In the genomic region with DNA sequence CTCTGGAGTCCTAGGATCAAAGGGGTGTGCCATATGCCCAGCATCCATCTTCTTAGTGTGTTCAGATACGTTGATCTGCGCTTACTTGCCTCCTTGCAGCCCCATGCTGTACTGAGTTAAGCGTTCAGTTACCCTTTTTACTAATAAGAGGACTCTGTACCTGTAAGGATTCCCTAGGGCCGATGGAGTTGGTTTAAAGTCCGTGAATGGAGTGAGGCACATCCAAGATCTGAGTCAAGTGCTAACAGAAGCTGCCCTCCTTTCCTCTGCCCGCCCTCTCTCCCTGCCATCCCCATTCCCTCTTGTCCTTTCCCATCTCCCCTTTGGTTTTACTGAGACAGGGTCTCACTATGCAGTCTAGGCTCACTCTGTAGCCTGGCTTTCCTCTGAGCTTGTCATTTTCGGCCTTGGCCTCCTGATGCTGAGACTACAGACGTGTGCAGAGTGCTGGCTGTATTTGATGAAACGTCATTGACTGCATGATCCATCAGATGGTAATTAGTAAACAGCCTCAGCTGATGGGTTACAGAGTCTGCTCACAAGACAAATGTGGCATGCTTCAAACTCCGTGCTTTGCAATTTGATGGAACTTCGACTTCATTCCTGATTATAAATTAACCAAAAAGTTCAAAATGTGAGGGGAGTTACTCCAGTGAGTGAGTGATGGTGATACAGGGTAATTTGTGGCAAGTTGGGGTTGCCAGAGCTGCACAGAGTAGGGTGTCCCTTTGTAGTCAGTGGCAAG, we compare ENCODE assay signal across 21 mouse cellular contexts. TPM values are rescaled to one million over a fixed set of nuclear protein-coding genes. Genes with fewer than 3 reads are reported as not detected.
A peak's percentile ranks its signal among the peaks of the same experiment; 100 is the strongest.
DNase-seq lines count a peak whose midpoint lies in the region; ATAC-seq lines count a peak whose summit lies in the region.
"Had no signal": no experiment of that assay in that cellular context is flagged by ENCODE, and none has a peak within 500 bp of the region (broad histone marks: within the 10 kb centered on the region; RNA-seq: fewer than 3 reads in every experiment).

No protein-coding gene starts in this region.

- H3K36me3 ChIP-seq in midbrain, embryonic 11.5 days (ENCODE audit: control insufficient read depth, insufficient read depth, low read length) = no peaks in the 10 kb centered on the region
- H3K36me3 ChIP-seq in midbrain, embryonic 16.5 days (ENCODE audit: control insufficient read depth, insufficient read depth, low read length) = no peaks in the 10 kb centered on the region
- H3K36me3 ChIP-seq: G1E; heart, embryonic 10.5 days; hindbrain, embryonic 13.5 days had no signal

- intact Hi-C loops in heart, postnatal 25 days (cut with DNase I) = no loop called here

- DNase-seq in heart, adult 11 months = peak; percentile 55
- no peak for DNase-seq in heart, postnatal 25 days (ENCODE audit: low spot score)
- peak; percentile 75 for DNase-seq in midbrain, embryonic 11.5 days (ENCODE audit: low spot score, missing footprints)
- peak; percentile 57 for DNase-seq in kidney, postnatal 14 days
- no peak for DNase-seq in cerebellum, adult 9-11 months
- DNase-seq in adrenal gland, postnatal 4 days (ENCODE audit: low spot score in 2 of 2) = no peak
- DNase-seq: adrenal gland, adult 8-10 months; adrenal gland, postnatal 36 days; B cell, adult 2 months; cerebellum, adult 11 months; cerebellum, adult 8-10 months; cerebellum, postnatal 36 days; gastrocnemius, postnatal 36 days; heart, adult 18-20 months; heart, postnatal 10 days had no signal

- H3K4me1 ChIP-seq in midbrain, embryonic 11.5 days (ENCODE audit: control insufficient read depth, insufficient read depth, low read length) = no peaks in the 10 kb centered on the region
- peaks cover 3% of the 10 kb centered on the region; the same call in 1 of the 2 replicates for H3K4me1 ChIP-seq in midbrain, embryonic 16.5 days (ENCODE audit: control insufficient read depth, insufficient read depth, low read length)
- H3K4me1 ChIP-seq: heart, embryonic 10.5 days had no signal

- ATAC-seq in midbrain, embryonic 11.5 days (ENCODE audit: low FRiP score) = no peak
- ATAC-seq in midbrain, embryonic 16.5 days = no peak
- ATAC-seq: CD4-positive, CD25-positive, alpha-beta regulatory T cell, adult 4 months; forebrain, embryonic 13.5 days had no signal

- no peak overlapping the region for H3K4me3 ChIP-seq in midbrain, embryonic 11.5 days (ENCODE audit: low read depth, low read length)
- H3K4me3 ChIP-seq in midbrain, embryonic 16.5 days (ENCODE audit: low read depth, low read length) = no peak overlapping the region
- H3K4me3 ChIP-seq: forebrain, embryonic 13.5 days; heart, embryonic 10.5 days; hindbrain, embryonic 13.5 days had no signal

- no peaks in the 10 kb centered on the region for H3K9me3 ChIP-seq in midbrain, embryonic 11.5 days (ENCODE audit: control insufficient read depth, low read length)
- H3K9me3 ChIP-seq in midbrain, embryonic 16.5 days (replicated peaks; ENCODE audit: control insufficient read depth, low read length, poor library complexity, severe bottlenecking) = no peaks in the 10 kb centered on the region; the same call in 1 of the 2 replicates
- H3K9me3 ChIP-seq: forebrain, embryonic 13.5 days; G1E; heart, embryonic 10.5 days; hindbrain, embryonic 13.5 days had no signal

- H3K27me3 ChIP-seq in midbrain, embryonic 11.5 days (ENCODE audit: control insufficient read depth, insufficient read depth, low read length) = no peaks in the 10 kb centered on the region
- H3K27me3 ChIP-seq in midbrain, embryonic 16.5 days (ENCODE audit: control insufficient read depth, insufficient read depth, low read depth, low read length) = no peaks in the 10 kb centered on the region
- H3K27me3 ChIP-seq: forebrain, embryonic 13.5 days had no signal

- 80% methylated on average over 11 of the region's 11 CpGs for WGBS in midbrain, embryonic 11.5 days
- WGBS in midbrain, embryonic 16.5 days = 77% methylated on average over 11 of the region's 11 CpGs

- no peak overlapping the region for H3K27ac ChIP-seq in midbrain, embryonic 11.5 days (ENCODE audit: low read depth, low read length)
- H3K27ac ChIP-seq in midbrain, embryonic 16.5 days (ENCODE audit: low read length) = no peak overlapping the region
- H3K27ac ChIP-seq: forebrain, embryonic 13.5 days; heart, embryonic 10.5 days; hindbrain, embryonic 13.5 days had no signal

- H3K4me2 ChIP-seq in midbrain, embryonic 11.5 days = no peak overlapping the region
- H3K4me2 ChIP-seq in midbrain, embryonic 16.5 days (ENCODE audit: low read length) = no peak overlapping the region
- H3K4me2 ChIP-seq: forebrain, embryonic 13.5 days; hindbrain, embryonic 13.5 days had no signal

- no peak overlapping the region for H3K9ac ChIP-seq in midbrain, embryonic 11.5 days (ENCODE audit: low read length)
- no peak overlapping the region for H3K9ac ChIP-seq in midbrain, embryonic 16.5 days (ENCODE audit: low read depth, low read length)
- H3K9ac ChIP-seq: forebrain, embryonic 13.5 days; hindbrain, embryonic 13.5 days had no signal

RNA-seq across cellular contexts. Expression of gene Dnajc19, which starts 31.0 kb away (rescaled TPM):
- 100 to 1,000 TPM; 136 to 151 TPM for total RNA-seq in heart, postnatal 25 days (2021)
- 165 and 186 TPM in 2 replicates for polyA plus RNA-seq in midbrain, embryonic 11.5 days (2014; fragmentation: Nextera tagmentation; extraction: Ambion mirVana)
- polyA plus RNA-seq in midbrain, embryonic 16.5 days (2015; fragmentation: Nextera tagmentation; extraction: Ambion mirVana) = 107 and 118 TPM in 2 replicates
- total RNA-seq in adrenal gland, postnatal 4 days (2021) = 100 to 1,000 TPM; 112 to 113 TPM

Comparison
In these comparisons a context has a peak if more than half of its experiments do, and no peak if none do; other contexts are left out.
1. DNase-seq: peak in heart, adult 11 months (single experiment), midbrain, embryonic 11.5 days (single experiment) and kidney, postnatal 14 days (single experiment); none in heart, postnatal 25 days (single experiment), cerebellum, adult 9-11 months (single experiment) and adrenal gland, postnatal 4 days (0 of 2).